Mouse (Mus musculus) heart, postnatal 0 days (tissue): Measurements from ENCODE around the gene Pde7b.

Experiments
- CTCF ChIP-seq: IDR thresholded peaks from 2 replicates; pipeline ENCODE4 v1.5.1; 2016; ENCODE audit warnings: antibody characterized with exemption, control low read depth, low read depth
- EP300 ChIP-seq: IDR thresholded peaks from 2 replicates; pipeline ENCODE4 v1.6.1; 2016; ENCODE audit warnings: antibody characterized with exemption, low read depth

- TF ChIP-seq CTCF (no peak), EP300 (no peak)
These were observed 8.7 kb upstream of the Pde7b start for GRCm38 (mm10) chr10:20733576-20733975.
